Mouse (Mus musculus): ENCODE measurements around the gene Cgas. TPM values are rescaled to one million over a fixed set of nuclear protein-coding genes. Genes with fewer than 3 reads are reported as not detected.

The Cgas gene
- total RNA-seq, 2 experiments from 2014 or later: 0.39 to 0.86 TPM

DNA sequence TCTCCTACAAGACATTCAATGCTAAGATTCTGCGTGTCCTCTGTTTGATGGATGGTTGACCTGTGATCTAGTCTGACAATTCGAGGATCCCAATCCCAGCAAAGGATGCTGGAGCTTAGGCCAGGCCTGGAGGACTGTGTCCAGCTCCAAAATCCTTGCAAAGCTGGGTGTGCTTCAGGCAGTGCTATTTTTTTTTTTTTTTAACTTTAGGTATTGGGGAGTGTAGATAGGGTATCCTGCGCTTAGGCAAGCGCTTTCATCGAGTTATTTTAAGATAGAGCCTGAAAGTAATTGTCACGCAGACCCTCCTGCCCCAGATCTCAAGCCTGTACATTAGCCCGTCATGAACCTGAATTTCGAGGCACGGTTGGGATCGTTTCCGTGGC, 47.8 kb downstream of the Cgas start:
- intact Hi-C loops (cut with DNase I): no loop called here
- no peak for DNase-seq (ENCODE audit: low spot score in 2 of 2)

DNA sequence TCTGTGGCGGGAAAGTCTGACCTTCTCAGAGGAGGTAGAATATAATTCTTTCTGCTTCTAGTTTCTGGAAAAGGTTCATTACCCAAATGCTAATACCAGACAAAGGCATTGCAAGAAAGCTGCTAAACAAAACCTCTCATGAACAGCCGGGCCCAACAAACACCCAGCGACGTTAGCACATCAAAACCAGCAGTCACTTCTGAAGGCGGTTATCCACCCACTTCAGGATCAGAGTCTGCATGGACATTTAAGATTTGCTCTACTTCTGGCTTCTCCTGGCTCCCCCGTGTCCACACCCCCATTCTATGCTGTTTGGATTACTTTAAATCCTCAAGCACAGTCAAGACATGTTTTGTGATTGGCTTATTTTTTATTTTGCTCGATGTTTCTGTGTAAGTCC, 48.4 kb downstream of the Cgas start:
- DNase-seq (ENCODE audit: low spot score in 2 of 2): no peak
- intact Hi-C loops (cut with DNase I): no loop called here

DNA sequence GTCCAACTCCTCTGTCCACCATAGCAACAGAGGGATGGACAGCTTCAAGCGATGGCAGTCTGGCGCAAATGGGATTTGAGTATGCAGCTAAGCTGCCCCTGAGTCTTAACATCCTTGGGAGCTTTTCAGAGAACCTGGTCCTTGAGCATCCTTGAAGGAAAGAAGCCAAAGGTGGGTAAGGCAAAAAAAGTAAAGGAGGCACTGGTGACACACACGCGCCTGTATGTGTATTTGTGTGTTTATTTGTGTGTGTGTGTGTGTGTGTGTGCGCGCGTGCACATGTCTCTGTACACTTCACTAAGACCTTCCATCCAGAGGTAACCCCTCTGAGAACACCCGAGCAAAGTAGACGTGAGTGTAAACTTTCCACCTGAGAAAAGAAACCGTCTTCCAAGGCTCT, 49.3 kb downstream of the Cgas start:
- DNase-seq (ENCODE audit: low spot score in 2 of 2): no peak
- intact Hi-C loops (cut with DNase I): no loop called here

DNA sequence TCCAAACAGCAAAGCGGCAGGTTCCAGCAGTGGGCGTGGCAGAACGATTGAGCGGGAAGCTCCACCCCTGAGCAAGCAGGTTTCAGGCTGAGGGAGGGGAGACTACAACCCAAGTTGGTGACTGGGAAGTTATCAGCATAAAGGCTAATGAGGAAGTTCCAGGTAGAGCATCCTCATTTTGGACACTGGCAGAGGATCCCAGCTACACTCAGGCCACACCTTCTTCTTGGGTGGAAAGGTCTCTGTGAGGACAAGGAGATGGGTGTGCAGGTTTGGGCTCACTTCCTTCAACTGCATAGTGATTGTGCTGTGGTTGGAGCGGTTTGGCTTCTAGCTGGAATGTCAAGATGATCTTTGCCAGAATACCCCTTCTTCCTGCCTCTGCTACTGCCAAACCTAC, 53.1 kb downstream of the Cgas start:
- intact Hi-C loops (cut with DNase I): no loop called here

DNA sequence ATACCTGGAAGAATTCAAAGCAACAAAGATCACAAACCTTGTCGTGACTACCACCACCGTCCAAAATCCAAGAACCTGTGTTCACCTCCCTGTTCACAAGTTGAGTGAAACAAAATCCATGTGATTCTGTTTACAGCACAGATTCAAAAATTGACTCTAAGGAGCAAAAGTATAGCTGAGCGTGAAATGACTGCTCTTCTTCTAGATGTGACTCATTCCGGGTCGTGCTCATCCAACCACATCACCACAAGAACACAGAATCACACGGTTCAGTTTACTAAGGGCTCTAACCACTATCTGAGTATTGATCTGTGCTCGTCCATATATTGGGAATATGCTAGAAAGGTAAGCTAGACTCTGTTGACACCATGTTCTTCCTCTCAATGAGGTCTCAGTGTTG, 56.1 kb downstream of the Cgas start:
- DNase-seq (ENCODE audit: low spot score in 2 of 2): no peak
- intact Hi-C loops (cut with DNase I): no loop called here

More for the DNA sequence above, 53.1 kb downstream of the Cgas start:
- DNase-seq (ENCODE audit: low spot score in 2 of 2): no peak

DNA sequence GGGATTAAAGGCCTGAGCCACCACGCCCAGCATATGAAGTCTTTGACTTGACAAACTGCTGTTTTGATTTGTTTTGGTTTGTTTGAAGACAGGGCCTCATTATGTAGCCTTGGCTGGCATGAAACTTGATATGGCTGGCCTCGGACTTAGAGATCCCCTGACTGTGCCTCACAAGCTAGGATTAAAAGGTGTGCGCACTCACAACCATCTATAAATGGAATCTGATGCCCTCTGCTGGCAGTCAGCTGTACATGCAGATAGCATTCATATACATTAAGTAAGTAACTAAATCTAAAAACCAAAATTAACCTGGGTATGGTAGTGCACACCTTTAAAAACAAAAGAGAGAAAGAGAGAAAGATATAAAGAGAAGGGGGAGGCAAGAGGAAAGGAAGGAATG, 57.1 kb downstream of the Cgas start:
- DNase-seq (ENCODE audit: low spot score in 2 of 2): no peak
- intact Hi-C loops (cut with DNase I): no loop called here

Small RNA genes within 50 kb of the gene (microRNA-seq; reads per million reads assigned to microRNA genes)
- not detected for gene Gm26377

Other genes starting within 250 kb of the Cgas start
- not detected for gene Gsta1, start 212.6 kb downstream of the Cgas start, total RNA-seq (2021)
- not detected for gene Gm3776, start 186.1 kb downstream of the Cgas start, total RNA-seq (2021)
- gene Gm10639, start 153.3 kb downstream of the Cgas start, total RNA-seq (2021): not detected
- gene Omt2a, start 128.4 kb downstream of the Cgas start, total RNA-seq (2021): not detected
- not detected for gene Omt2b, start 115.6 kb downstream of the Cgas start, total RNA-seq (2021)
- gene Gsta2, start 87.4 kb downstream of the Cgas start, total RNA-seq (2021): not detected
- gene Dppa5a, start 75.1 kb downstream of the Cgas start, total RNA-seq (2021): not detected
- not detected for gene Ooep, start 64.5 kb downstream of the Cgas start, total RNA-seq (2021)
- not detected for gene Ddx43, start 47.5 kb downstream of the Cgas start, total RNA-seq (2021)
- gene Mto1, start 5.0 kb upstream of the Cgas start, total RNA-seq (2021): 10 to 100 TPM; 23.9 to 25.2 TPM
- gene Gm17324, start 5.5 kb upstream of the Cgas start, total RNA-seq (2021): 1 to 10 TPM in 1 of 2 experiments, not detected in 1; 1.5 TPM
- 1,000 to 10,000 TPM; 2,126 to 2,321 TPM for gene Eef1a1, start 45.9 kb upstream of the Cgas start, total RNA-seq (2021)
- 10 to 100 TPM; 19.3 to 19.7 TPM for gene Slc17a5, start 144.8 kb upstream of the Cgas start, total RNA-seq (2021)
- under 1 TPM; 0.49 to 0.79 TPM for gene Cd109, start 172.3 kb upstream of the Cgas start, total RNA-seq (2021)